In genomic region chr17:8884691-8885090, GRCm38 (mm10) we compare ENCODE assay signal across 18 mouse cellular contexts.
A peak's percentile ranks its signal among the peaks of the same experiment; 100 is the strongest.
DNase-seq lines count a peak whose midpoint lies in the region; ATAC-seq lines count a peak whose summit lies in the region.
"Had no signal": no experiment of that assay in that cellular context is flagged by ENCODE, and none has a peak within 500 bp of the region (broad histone marks: within the 10 kb centered on the region; RNA-seq: fewer than 3 reads in every experiment).

No protein-coding gene starts in this region.

- no peaks in the 10 kb centered on the region for H3K27me3 ChIP-seq in forebrain, embryonic 13.5 days
- no peaks in the 10 kb centered on the region for H3K27me3 ChIP-seq in forebrain, embryonic 11.5 days (ENCODE audit: control insufficient read depth, insufficient read depth, low read length)
- no peaks in the 10 kb centered on the region for H3K27me3 ChIP-seq in midbrain, embryonic 11.5 days (ENCODE audit: control insufficient read depth, insufficient read depth, low read length)
- no peaks in the 10 kb centered on the region for H3K27me3 ChIP-seq in midbrain, embryonic 14.5 days (ENCODE audit: control insufficient read depth, insufficient read depth, low read length)
- no peaks in the 10 kb centered on the region for H3K27me3 ChIP-seq in kidney, embryonic 14.5 days (ENCODE audit: control insufficient read depth, insufficient read depth, low read length)
- H3K27me3 ChIP-seq: embryonic facial prominence, embryonic 13.5 days; hindbrain, embryonic 12.5 days had no signal

- no peak overlapping the region for H3K4me2 ChIP-seq in forebrain, embryonic 13.5 days
- no peak overlapping the region for H3K4me2 ChIP-seq in forebrain, embryonic 11.5 days (ENCODE audit: low read depth, low read length, severe bottlenecking)
- no peak overlapping the region for H3K4me2 ChIP-seq in midbrain, embryonic 11.5 days
- no peak overlapping the region for H3K4me2 ChIP-seq in midbrain, embryonic 14.5 days (ENCODE audit: low read length)
- no peak overlapping the region for H3K4me2 ChIP-seq in kidney, embryonic 14.5 days (replicated peaks; ENCODE audit: low read depth, low read length)
- H3K4me2 ChIP-seq: embryonic facial prominence, embryonic 13.5 days; heart, embryonic 12.5 days; hindbrain, embryonic 12.5 days had no signal

- DNase-seq in forebrain, embryonic 11.5 days (ENCODE audit: low spot score): no peak
- DNase-seq in heart, adult 11 months: peak; percentile 56
- no peak for DNase-seq in heart, postnatal 4 days
- DNase-seq in midbrain, embryonic 11.5 days (ENCODE audit: low spot score, missing footprints): peak; percentile 35
- no peak for DNase-seq in midbrain, embryonic 14.5 days
- DNase-seq in brain, adult 2 months (ENCODE audit: low read depth, low spot score): peak; percentile 65
- DNase-seq: adrenal gland, postnatal 14 days; cerebellum, adult 11 months; cerebellum, adult 9-11 months; cerebellum, postnatal 36 days; gastrocnemius, postnatal 14 days; kidney, adult 2 months had no signal

- no peak overlapping the region for H3K4me3 ChIP-seq in forebrain, embryonic 13.5 days
- H3K4me3 ChIP-seq in forebrain, embryonic 11.5 days (ENCODE audit: low read depth, low read length): no peak overlapping the region
- no peak overlapping the region for H3K4me3 ChIP-seq in midbrain, embryonic 11.5 days (ENCODE audit: low read depth, low read length)
- no peak overlapping the region for H3K4me3 ChIP-seq in midbrain, embryonic 14.5 days (replicated peaks; ENCODE audit: low read depth, low read length)
- no peak overlapping the region for H3K4me3 ChIP-seq in kidney, embryonic 14.5 days (ENCODE audit: low read length)
- H3K4me3 ChIP-seq: embryonic facial prominence, embryonic 13.5 days; heart, embryonic 12.5 days; hindbrain, embryonic 12.5 days had no signal

- H3K4me1 ChIP-seq in forebrain, embryonic 13.5 days: peaks cover 33% of the 10 kb centered on the region
- H3K4me1 ChIP-seq in forebrain, embryonic 11.5 days (replicated peaks; ENCODE audit: control insufficient read depth, insufficient read depth, low read length): 0 out of 2 replicates have a peak, but pooled peaks cover 3% of the 10 kb centered on the region
- peaks cover 2% of the 10 kb centered on the region; the same call in 1 of the 2 replicates for H3K4me1 ChIP-seq in midbrain, embryonic 11.5 days (ENCODE audit: control insufficient read depth, insufficient read depth, low read length)
- peaks cover 29% of the 10 kb centered on the region for H3K4me1 ChIP-seq in midbrain, embryonic 14.5 days (ENCODE audit: control insufficient read depth, insufficient read depth, low read length)
- H3K4me1 ChIP-seq in kidney, embryonic 14.5 days (ENCODE audit: control insufficient read depth, insufficient read depth, low read length): no peaks in the 10 kb centered on the region
- H3K4me1 ChIP-seq: embryonic facial prominence, embryonic 13.5 days had no signal

- no peaks in the 10 kb centered on the region for H3K9me3 ChIP-seq in forebrain, embryonic 13.5 days (replicated peaks)
- H3K9me3 ChIP-seq in forebrain, embryonic 11.5 days (ENCODE audit: control insufficient read depth, low read length): no peaks in the 10 kb centered on the region
- H3K9me3 ChIP-seq in midbrain, embryonic 11.5 days (ENCODE audit: control insufficient read depth, low read length): no peaks in the 10 kb centered on the region
- no peaks in the 10 kb centered on the region for H3K9me3 ChIP-seq in midbrain, embryonic 14.5 days (ENCODE audit: control insufficient read depth, low read length)
- H3K9me3 ChIP-seq in kidney, embryonic 14.5 days (ENCODE audit: control insufficient read depth, low read length): no peaks in the 10 kb centered on the region
- H3K9me3 ChIP-seq: embryonic facial prominence, embryonic 13.5 days; heart, embryonic 12.5 days; hindbrain, embryonic 12.5 days had no signal

- no peaks in the 10 kb centered on the region for H3K36me3 ChIP-seq in forebrain, embryonic 13.5 days (ENCODE audit: poor library complexity, severe bottlenecking)
- H3K36me3 ChIP-seq in forebrain, embryonic 11.5 days (ENCODE audit: control insufficient read depth, insufficient read depth, low read length): no peaks in the 10 kb centered on the region
- no peaks in the 10 kb centered on the region for H3K36me3 ChIP-seq in midbrain, embryonic 11.5 days (ENCODE audit: control insufficient read depth, insufficient read depth, low read length)
- H3K36me3 ChIP-seq in midbrain, embryonic 14.5 days (ENCODE audit: control insufficient read depth, insufficient read depth, low read length): no peaks in the 10 kb centered on the region
- H3K36me3 ChIP-seq in kidney, embryonic 14.5 days (ENCODE audit: control insufficient read depth, insufficient read depth, low read length): no peaks in the 10 kb centered on the region
- H3K36me3 ChIP-seq: embryonic facial prominence, embryonic 13.5 days; heart, embryonic 12.5 days; hindbrain, embryonic 12.5 days had no signal

- peak overlapping the region; percentile 6; the same call in 1 of the 2 replicates for H3K27ac ChIP-seq in forebrain, embryonic 13.5 days
- no peak overlapping the region for H3K27ac ChIP-seq in forebrain, embryonic 11.5 days (ENCODE audit: low read depth, low read length)
- H3K27ac ChIP-seq in midbrain, embryonic 11.5 days (ENCODE audit: low read depth, low read length): no peak overlapping the region
- H3K27ac ChIP-seq in midbrain, embryonic 14.5 days (replicated peaks; ENCODE audit: low read depth, low read length): no peak overlapping the region
- H3K27ac ChIP-seq in kidney, embryonic 14.5 days (ENCODE audit: low read depth, low read length): no peak overlapping the region
- H3K27ac ChIP-seq: embryonic facial prominence, embryonic 13.5 days; hindbrain, embryonic 12.5 days had no signal

- WGBS in forebrain, embryonic 13.5 days: 61% methylated on average over 5 of the region's 5 CpGs
- 78% methylated on average over 5 of the region's 5 CpGs for WGBS in forebrain, embryonic 11.5 days
- 69% methylated on average over 5 of the region's 5 CpGs for WGBS in midbrain, embryonic 11.5 days
- 47% methylated on average over 5 of the region's 5 CpGs for WGBS in midbrain, embryonic 14.5 days
- whole genome bisulfite sequencing in kidney, embryonic 14.5 days: 92% methylated on average over 5 of the region's 5 CpGs

- no peak overlapping the region for H3K9ac ChIP-seq in forebrain, embryonic 13.5 days
- H3K9ac ChIP-seq in forebrain, embryonic 11.5 days (ENCODE audit: low read length): no peak overlapping the region
- no peak overlapping the region for H3K9ac ChIP-seq in midbrain, embryonic 11.5 days (ENCODE audit: low read length)
- H3K9ac ChIP-seq in midbrain, embryonic 14.5 days (replicated peaks; ENCODE audit: low read length): no peak overlapping the region
- H3K9ac ChIP-seq in kidney, embryonic 14.5 days (ENCODE audit: low read depth, low read length): no peak overlapping the region
- H3K9ac ChIP-seq: embryonic facial prominence, embryonic 13.5 days; heart, embryonic 12.5 days; hindbrain, embryonic 12.5 days had no signal

- ATAC-seq in forebrain, embryonic 13.5 days: no peak
- no peak for ATAC-seq in forebrain, embryonic 11.5 days (replicated peaks; ENCODE audit: low FRiP score)
- no peak for ATAC-seq in midbrain, embryonic 11.5 days (ENCODE audit: low FRiP score)
- no peak for ATAC-seq in midbrain, embryonic 14.5 days (ENCODE audit: low FRiP score, low TSS enrichment)
- ATAC-seq in kidney, embryonic 14.5 days (ENCODE audit: low FRiP score, low TSS enrichment): no peak
- ATAC-seq: intestine, embryonic 16.5 days had no signal

Comparison
In these comparisons a context has a peak if more than half of its experiments do, and no peak if none do; other contexts are left out.
1. DNase-seq: peak in heart, adult 11 months (single experiment), midbrain, embryonic 11.5 days (single experiment) and brain, adult 2 months (single experiment); none in forebrain, embryonic 11.5 days (single experiment), heart, postnatal 4 days (single experiment) and midbrain, embryonic 14.5 days (single experiment).